Mouse (Mus musculus): ENCODE results near the gene Catsper4.
"Not testable (repeated sequence)": the region's sequence is repeated elsewhere in the genome, so short reads cannot be mapped to it uniquely, and the experiment has no call there.

Catsper4 gene

GRCm38 (mm10) chr4:134227194-134227593, at the start of gene Catsper4:
Catsper4 (minus strand) TSS chr4:134227383.
- no peak for DNase-seq (ENCODE audit: low read depth, low spot score)

DNA sequence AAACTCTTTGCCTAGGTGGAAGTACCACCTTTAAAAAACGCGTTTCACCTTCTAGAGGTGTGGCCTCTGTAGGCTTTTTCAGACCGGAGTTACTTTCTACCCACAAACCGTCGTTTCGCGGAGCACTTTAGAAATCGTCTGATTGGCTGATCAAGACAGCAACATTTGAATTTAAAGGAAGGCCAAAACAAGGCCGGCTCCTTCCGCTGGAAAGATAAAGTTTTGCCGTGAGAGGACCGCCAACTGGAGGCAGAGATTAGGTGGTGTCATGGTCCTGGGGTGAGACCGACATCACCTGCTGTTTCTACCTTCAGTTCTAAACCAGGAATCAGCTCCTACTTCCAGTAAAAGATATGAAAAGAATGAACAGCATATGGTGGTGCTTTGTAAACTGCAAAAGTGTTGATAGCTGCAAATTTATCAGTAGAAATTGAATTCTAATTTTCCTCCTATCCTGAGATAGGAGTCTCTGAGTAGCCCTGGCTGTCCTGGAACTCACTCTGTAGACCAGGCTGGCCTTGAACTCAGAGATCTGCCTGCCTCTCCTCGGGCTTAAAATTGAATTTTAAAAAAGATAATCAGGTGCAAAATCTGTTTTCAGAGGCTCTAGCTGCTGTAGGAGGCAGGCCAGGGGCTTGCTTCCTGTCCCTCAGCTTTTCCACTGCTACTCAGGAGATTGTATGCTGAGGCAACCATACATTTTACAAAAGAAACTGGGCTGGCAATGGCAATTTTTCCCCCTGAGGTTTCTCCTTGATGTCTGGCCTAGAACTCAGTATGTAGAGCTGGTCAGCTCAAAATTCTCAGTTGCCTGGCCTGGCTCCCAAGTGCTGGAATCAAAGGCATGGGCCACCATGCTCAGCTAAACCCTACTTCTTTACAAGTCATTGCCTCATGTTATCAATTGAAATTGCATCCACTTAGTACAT, 46.5 kb upstream of the Catsper4 start:
- DNase-seq (ENCODE audit: low read depth, low spot score) = no peak

DNA sequence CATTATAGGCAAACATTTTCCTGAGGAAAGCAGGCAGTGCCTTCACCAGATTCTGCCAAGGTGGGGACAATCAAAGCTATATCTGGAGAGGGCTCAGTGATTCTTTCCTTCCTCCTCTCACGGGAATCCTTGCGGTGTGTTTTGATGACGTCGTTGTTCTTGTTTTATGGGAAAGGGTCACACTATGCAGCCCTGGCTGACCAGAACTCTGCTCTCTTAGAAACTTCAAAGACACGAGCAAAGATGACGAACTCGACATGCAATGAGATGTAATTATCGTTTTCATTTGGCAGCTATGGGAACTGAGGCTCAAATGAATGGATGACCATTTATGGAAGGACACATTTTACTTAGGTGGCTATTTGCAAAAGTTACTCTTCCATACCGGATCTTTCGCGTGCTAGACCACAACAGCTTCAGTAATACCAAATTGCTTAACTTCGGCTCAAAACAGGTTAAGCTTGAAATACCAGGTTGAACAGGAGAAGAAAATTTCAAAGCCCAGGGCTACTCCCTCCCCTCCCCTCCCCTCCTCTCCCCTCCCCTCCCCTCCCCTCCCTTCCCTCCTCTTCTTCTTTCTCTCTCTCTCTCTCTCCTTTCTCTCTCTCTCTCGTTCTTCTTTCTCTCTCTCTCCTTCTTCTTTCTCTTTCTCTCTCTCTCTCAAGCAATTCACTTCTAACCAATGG, 45.7 kb upstream of the Catsper4 start:
- DNase-seq (ENCODE audit: low read depth, low spot score) = no peak

DNA sequence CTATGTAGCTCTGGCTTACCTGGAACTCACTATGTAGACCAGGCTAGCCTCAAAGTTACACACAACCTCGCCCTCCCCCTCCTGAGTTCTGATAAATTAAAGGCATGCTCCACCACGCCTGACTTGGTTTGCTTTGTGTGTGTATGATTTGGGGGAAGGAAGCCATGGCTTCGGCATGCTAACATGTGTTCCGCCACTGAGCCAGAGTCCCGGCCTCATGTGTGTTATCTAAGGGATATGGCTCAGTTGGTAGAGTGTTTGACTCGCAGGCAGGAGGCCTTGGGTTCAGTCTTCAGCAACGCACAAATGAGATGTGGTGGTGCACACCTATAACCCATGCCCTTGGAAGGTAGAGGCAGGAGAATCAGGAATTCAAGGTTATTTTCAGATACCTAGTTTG, 44.8 kb upstream of the Catsper4 start:
- no peak for DNase-seq (ENCODE audit: low read depth, low spot score)

- not testable (repeated sequence) for DNase-seq (ENCODE audit: low read depth, low spot score)
These were observed 42.4 kb upstream of the Catsper4 start for GRCm38 (mm10) chr4:134269622-134270021.

DNA sequence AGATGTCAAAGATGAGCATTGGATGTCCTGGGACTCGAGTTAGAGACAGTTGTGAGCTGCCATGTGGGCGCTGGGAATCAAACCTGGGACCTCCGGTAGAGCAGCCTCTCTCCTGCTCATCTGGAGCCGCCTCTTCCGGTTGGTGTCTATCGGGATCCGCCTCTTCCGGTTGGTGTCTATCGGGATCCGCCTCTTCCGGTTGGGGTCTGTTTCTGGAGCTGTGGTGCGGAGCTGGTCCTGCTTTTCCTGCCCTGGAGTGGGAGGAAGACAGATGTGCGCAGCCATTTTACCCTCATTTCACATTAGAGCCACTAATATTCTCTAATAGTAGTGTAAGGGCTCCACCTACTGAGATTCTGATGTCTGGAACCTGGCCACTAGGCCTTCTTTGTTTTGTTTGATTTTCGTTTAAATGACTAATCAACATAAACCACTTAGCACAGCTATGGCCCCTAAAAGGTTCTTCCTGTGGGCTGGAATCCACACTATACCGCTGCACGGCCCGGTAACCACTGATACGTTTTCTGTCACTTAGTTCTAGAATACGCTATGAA, 41.0 kb upstream of the Catsper4 start:
- no peak for DNase-seq (ENCODE audit: low read depth, low spot score)

DNA sequence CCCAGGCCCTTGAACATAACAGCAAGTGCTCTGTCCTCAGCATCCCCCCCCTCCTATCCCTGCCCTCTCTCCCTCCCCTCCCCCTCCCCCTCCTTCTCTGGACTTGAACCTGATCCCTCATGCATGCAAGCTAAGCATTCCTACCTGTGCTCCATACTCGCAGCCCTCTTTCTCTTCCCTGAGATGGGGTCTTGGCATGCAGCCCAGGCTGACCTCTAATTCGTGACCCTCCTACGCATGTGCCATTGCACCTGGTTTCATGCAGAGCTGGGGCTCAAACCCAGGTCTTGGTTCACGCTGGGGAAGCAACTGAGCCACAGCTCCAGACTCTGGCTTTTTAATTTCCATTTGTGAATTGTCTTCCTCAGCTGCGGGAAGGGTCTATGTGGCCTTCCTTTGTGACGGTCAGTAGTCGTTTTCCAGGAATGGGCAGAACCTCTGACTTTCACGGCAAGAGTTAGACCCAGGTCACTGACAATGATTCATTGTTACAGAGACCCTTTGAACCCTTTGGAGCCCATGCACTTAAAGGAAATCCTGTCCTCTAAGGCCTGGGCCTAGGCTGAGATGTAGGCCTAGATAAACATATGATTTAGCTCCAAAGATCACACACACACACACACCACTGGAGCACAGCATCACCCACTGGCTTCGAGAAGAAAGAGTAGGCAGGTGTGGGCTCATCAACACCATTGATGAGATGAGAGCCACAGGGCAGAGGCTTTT, 38.8 kb upstream of the Catsper4 start:
- DNase-seq (ENCODE audit: low read depth, low spot score) = no peak

GRCm38 (mm10) chr4:134263191-134263590, 36.0 kb upstream of the Catsper4 start:
- no peak for DNase-seq (ENCODE audit: low read depth, low spot score)

- DNase-seq (ENCODE audit: low read depth, low spot score) = no peak
These were observed 31.2 kb upstream of the Catsper4 start for GRCm38 (mm10) chr4:134258354-134258753.

DNA sequence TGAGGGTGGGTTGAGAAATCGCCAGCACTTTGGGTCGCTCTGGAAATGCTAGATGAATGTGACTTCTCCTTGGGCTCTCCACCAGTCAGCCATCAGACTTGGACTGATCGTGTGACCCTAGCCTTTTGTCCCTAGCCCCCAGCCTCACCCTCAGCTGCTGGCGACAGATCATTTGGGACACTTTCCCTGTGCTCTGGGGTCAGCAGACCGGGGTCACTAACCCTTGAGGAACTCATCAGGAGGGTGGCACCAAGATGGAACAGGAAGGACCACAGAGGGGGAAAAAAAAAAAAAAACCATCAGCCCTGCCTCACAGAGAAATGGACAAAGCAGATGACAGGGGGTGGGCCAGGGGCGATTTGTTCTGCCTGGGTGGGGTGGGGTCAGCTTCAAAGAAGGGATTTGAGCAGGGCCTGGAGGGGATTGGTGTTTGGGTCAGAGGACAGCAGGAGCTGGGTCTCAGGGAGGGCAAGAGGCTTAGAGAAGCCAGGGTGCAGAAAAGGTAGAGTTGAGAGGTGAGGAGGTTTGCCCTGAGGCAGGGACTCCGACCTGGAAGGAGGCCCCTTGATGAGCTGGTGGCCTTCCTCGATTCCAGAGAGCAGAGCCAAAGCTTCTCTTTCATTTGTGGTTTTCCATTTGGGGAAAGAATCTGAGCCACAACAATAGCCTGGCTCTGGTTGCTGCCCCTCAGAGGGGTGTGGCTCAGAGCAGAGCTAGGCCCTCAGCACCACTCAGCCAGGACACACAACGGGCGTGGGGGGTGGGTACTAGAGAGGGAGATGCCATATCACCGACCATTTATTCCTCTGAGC, 30.2 kb upstream of the Catsper4 start:
- no peak for DNase-seq (ENCODE audit: low read depth, low spot score)

GRCm38 (mm10) chr4:134256407-134257197, 29.4 kb upstream of the Catsper4 start:
- no peak for DNase-seq (ENCODE audit: low read depth, low spot score)

DNA sequence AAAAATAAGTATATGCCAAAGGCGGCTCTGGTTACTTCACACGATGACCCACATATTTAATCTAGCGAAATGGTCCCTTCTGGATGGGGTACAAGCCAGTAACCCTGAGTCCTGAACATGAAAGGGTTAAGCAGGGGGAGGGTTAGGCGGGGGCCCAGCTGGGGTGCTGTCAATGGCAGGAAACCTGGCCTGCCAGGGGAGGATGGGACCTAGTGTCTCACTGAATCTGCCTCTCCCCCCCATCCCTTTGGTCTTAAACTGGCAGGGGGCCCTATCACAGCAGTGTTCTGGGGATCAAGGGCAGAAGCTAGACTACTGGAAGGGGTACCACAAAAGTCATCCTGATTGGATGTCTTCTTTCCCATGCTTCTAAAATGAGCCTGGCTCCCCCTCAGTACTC, 28.7 kb upstream of the Catsper4 start:
- no peak for DNase-seq (ENCODE audit: low read depth, low spot score)

- DNase-seq (ENCODE audit: low read depth, low spot score) = no peak
These were observed 27.7 kb upstream of the Catsper4 start for GRCm38 (mm10) chr4:134254835-134255234.

DNA sequence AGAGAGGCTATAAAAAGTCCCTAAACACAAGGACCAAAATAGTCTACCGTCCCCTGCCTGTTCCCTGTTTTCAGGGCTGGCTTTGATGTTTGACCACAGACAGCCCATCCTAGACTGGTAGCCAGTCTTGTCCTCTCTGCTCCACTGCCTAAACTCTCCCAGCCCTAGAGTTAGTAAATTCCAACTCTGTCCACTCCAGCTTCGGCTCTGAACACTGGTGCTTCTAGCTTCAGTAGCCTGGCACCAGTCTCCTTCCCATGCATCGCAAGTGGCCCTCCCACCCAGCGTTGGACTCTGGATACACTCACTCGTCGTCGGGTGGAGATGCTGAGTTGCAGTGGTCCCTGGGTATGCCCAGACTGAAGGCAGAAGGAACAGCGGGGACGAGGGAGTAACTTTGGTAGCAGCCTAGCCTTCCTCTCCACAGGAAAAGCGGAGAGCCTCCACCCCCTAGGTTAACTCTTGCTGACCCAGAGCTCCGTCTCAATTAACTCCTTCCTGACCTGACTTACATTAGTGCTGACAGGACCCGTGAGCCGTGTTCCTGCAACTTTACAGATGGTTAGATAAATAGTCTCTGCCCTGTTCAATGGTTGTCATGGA, 26.6 kb upstream of the Catsper4 start, which contains the start of gene Grrp1:
Gene Grrp1 (minus strand): TSS at position 385 of the 603 bp plus-strand sequence.
- DNase-seq (ENCODE audit: low read depth, low spot score) = no peak

DNA sequence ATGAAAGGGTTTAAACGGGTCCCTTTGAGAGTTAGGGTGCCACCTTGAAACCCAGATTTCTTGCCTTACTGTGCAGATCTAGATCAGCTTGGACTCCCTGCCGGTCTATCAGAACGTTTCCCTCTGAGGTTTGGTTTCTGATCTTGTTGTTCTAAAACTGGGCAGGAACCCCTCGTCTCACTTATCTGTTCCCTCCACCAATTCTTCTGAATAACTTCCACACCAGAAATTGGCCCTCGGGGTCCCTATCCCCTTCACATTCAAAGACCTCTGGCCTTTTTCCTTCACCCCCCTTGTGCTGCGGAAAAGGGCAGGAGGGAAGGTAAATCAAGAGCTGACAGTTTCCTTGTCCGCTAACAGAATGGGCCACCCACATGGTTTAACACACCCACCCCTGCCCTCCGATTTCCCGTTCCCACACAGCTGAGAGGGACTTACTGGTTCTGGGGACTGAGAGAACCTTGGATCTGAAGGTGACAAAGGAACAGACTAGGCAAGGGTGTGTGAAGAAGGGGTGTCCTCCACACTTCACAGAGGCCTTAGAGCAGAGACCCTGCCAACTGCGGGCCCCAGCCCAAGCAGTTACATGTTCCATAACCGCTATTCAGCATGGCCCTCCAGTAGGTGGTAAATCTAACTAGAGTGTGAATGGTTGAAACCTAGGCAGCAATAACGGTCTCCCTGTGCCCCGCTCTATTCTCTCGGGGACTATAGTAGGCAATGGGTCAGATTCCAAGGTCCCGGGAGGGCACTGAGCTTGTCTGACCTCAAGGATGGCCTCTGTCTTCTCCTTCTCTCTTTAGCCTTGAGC, 25.9 kb upstream of the Catsper4 start:
- no peak for DNase-seq (ENCODE audit: low read depth, low spot score)

GRCm38 (mm10) chr4:134252131-134252910, 25.1 kb upstream of the Catsper4 start:
- no peak for DNase-seq (ENCODE audit: low read depth, low spot score)

- DNase-seq (ENCODE audit: low read depth, low spot score) = no peak
These were observed 24.3 kb upstream of the Catsper4 start for GRCm38 (mm10) chr4:134251241-134252130.
